Mouse (Mus musculus): ENCODE data around the gene Acot11. TPM values are rescaled to one million over a fixed set of nuclear protein-coding genes. Genes with fewer than 3 reads are reported as not detected.

The Acot11 gene
- polyA plus RNA-seq, 1 experiment = not detected

GRCm38 (mm10) chr4:106817017-106817416 is 12.2 kb upstream of the Acot11 start:
- TF ChIP-seq CTCF (IDR thresholded peaks at IDR 0.05; ENCODE audit: insufficient read depth, low read depth, low read length) = no peak
- TF ChIP-seq POLR2A (IDR thresholded peaks at IDR 0.05; ENCODE audit: insufficient read depth, low read depth, low read length) = no peak
- no peak overlapping the region for H3K4me3 ChIP-seq (ENCODE audit: insufficient read depth, low read depth, low read length)
- H3K4me1 ChIP-seq (ENCODE audit: control insufficient read depth, insufficient read depth, low read length) = peaks cover 21% of the 10 kb centered on the region
- H3K27ac ChIP-seq (ENCODE audit: insufficient read depth, low read depth, low read length) = no peak overlapping the region
- WGBS = 86% methylated on average over 4 of the region's 4 CpGs

- no peak for TF ChIP-seq CTCF (IDR thresholded peaks at IDR 0.05; ENCODE audit: insufficient read depth, low read depth, low read length)
- TF ChIP-seq POLR2A (IDR thresholded peaks at IDR 0.05; ENCODE audit: insufficient read depth, low read depth, low read length) = no peak
- WGBS = 33% methylated on average over 25 of the region's 25 CpGs
- Histone ChIP-seq H3K4me1 (ENCODE audit: control insufficient read depth, insufficient read depth, low read length) (peaks cover 21% of the 10 kb centered on the region), H3K4me3 (ENCODE audit: insufficient read depth, low read depth, low read length) (no peak overlapping the region), H3K27ac (ENCODE audit: insufficient read depth, low read depth, low read length) (no peak overlapping the region)
These were observed 10.9 kb upstream of the Acot11 start for GRCm38 (mm10) chr4:106815396-106816324.

GRCm38 (mm10) chr4:106811162-106811561 is 6.4 kb upstream of the Acot11 start:
- Histone ChIP-seq H3K4me3 (ENCODE audit: insufficient read depth, low read depth, low read length) (no peak overlapping the region), H3K27ac (ENCODE audit: insufficient read depth, low read depth, low read length) (no peak overlapping the region), H3K4me1 (ENCODE audit: control insufficient read depth, insufficient read depth, low read length) (peaks cover 11% of the 10 kb centered on the region)
- WGBS = 98% methylated on average over 8 of the region's 8 CpGs
- TF ChIP-seq CTCF (IDR thresholded peaks at IDR 0.05; ENCODE audit: insufficient read depth, low read depth, low read length) (no peak), POLR2A (IDR thresholded peaks at IDR 0.05; ENCODE audit: insufficient read depth, low read depth, low read length) (no peak)

- Histone ChIP-seq H3K4me3 (ENCODE audit: insufficient read depth, low read depth, low read length) (no peak overlapping the region), H3K4me1 (ENCODE audit: control insufficient read depth, insufficient read depth, low read length) (peaks cover 2% of the 10 kb centered on the region), H3K27ac (ENCODE audit: insufficient read depth, low read depth, low read length) (no peak overlapping the region)
- TF ChIP-seq CTCF (IDR thresholded peaks at IDR 0.05; ENCODE audit: insufficient read depth, low read depth, low read length) (no peak), POLR2A (IDR thresholded peaks at IDR 0.05; ENCODE audit: insufficient read depth, low read depth, low read length) (no peak)
- 92% methylated on average over 6 of the region's 6 CpGs for WGBS
These were observed 5.2 kb upstream of the Acot11 start for GRCm38 (mm10) chr4:106810039-106810438.

- WGBS = 94% methylated on average over 3 of the region's 3 CpGs
- Histone ChIP-seq H3K4me3 (ENCODE audit: insufficient read depth, low read depth, low read length) (no peak overlapping the region), H3K4me1 (ENCODE audit: control insufficient read depth, insufficient read depth, low read length) (peaks cover 5% of the 10 kb centered on the region; the same call in 1 of the 2 replicates), H3K27ac (ENCODE audit: insufficient read depth, low read depth, low read length) (no peak overlapping the region)
- no peak for TF ChIP-seq CTCF (IDR thresholded peaks at IDR 0.05; ENCODE audit: insufficient read depth, low read depth, low read length)
- no peak for TF ChIP-seq POLR2A (IDR thresholded peaks at IDR 0.05; ENCODE audit: insufficient read depth, low read depth, low read length)
These were observed 2.5 kb upstream of the Acot11 start for GRCm38 (mm10) chr4:106807287-106807686.

- no peak for TF ChIP-seq CTCF (IDR thresholded peaks at IDR 0.05; ENCODE audit: insufficient read depth, low read depth, low read length)
- TF ChIP-seq POLR2A (IDR thresholded peaks at IDR 0.05; ENCODE audit: insufficient read depth, low read depth, low read length) = no peak
- Histone ChIP-seq H3K4me1 (ENCODE audit: control insufficient read depth, insufficient read depth, low read length) (peaks cover 5% of the 10 kb centered on the region; the same call in 1 of the 2 replicates), H3K27ac (ENCODE audit: insufficient read depth, low read depth, low read length) (no peak overlapping the region), H3K4me3 (ENCODE audit: insufficient read depth, low read depth, low read length) (no peak overlapping the region)
- 71% methylated on average over 2 of the region's 2 CpGs for WGBS
These were observed 1.1 kb upstream of the Acot11 start for GRCm38 (mm10) chr4:106805890-106806289.

- Histone ChIP-seq H3K4me3 (ENCODE audit: insufficient read depth, low read depth, low read length) (no peak overlapping the region), H3K27ac (ENCODE audit: insufficient read depth, low read depth, low read length) (no peak overlapping the region), H3K4me1 (ENCODE audit: control insufficient read depth, insufficient read depth, low read length) (peaks cover 11% of the 10 kb centered on the region; the same call in 1 of the 2 replicates)
- no peak for TF ChIP-seq POLR2A (IDR thresholded peaks at IDR 0.05; ENCODE audit: insufficient read depth, low read depth, low read length)
- TF ChIP-seq CTCF (IDR thresholded peaks at IDR 0.05; ENCODE audit: insufficient read depth, low read depth, low read length) = no peak
- WGBS = 66% methylated on average over 16 of the region's 16 CpGs
These were observed 443 bp downstream of the Acot11 start for GRCm38 (mm10) chr4:106804201-106804909.

- Histone ChIP-seq H3K4me1 (ENCODE audit: control insufficient read depth, insufficient read depth, low read length) (peaks cover 11% of the 10 kb centered on the region; the same call in 1 of the 2 replicates), H3K4me3 (ENCODE audit: insufficient read depth, low read depth, low read length) (no peak overlapping the region), H3K27ac (ENCODE audit: insufficient read depth, low read depth, low read length) (no peak overlapping the region)
- WGBS = 91% methylated on average over 4 of the region's 4 CpGs
- TF ChIP-seq POLR2A (IDR thresholded peaks at IDR 0.05; ENCODE audit: insufficient read depth, low read depth, low read length) = no peak
- no peak for TF ChIP-seq CTCF (IDR thresholded peaks at IDR 0.05; ENCODE audit: insufficient read depth, low read depth, low read length)
These were observed 1.0 kb downstream of the Acot11 start for GRCm38 (mm10) chr4:106803781-106804180.
